8 mouse cellular contexts compared by ENCODE assay signal in genomic region chr11:96969280-96969722, GRCm38 (mm10). TPM values are rescaled to one million over a fixed set of nuclear protein-coding genes. Genes with fewer than 3 reads are reported as not detected.
DNase-seq lines count a peak whose midpoint lies in the region; ATAC-seq and TF ChIP-seq lines count a peak whose summit lies in the region.

No protein-coding gene starts in this region.

- peak overlapping the region; percentile 16 for H3K9ac ChIP-seq in lung, embryonic 16.5 days (ENCODE audit: low read length)
- H3K9ac ChIP-seq in intestine, embryonic 14.5 days (ENCODE audit: low read length): no peak overlapping the region; the same call in 1 of the 2 replicates

- H3K36me3 ChIP-seq in lung, embryonic 16.5 days (ENCODE audit: control insufficient read depth, insufficient read depth, low read length): no peaks in the 10 kb centered on the region
- H3K36me3 ChIP-seq in intestine, embryonic 14.5 days (ENCODE audit: control insufficient read depth, insufficient read depth, low read length): no peaks in the 10 kb centered on the region
- no peaks in the 10 kb centered on the region; the same call in 1 of the 2 replicates for H3K36me3 ChIP-seq in small intestine, adult 2 months (ENCODE audit: control insufficient read depth, insufficient read depth, low read length)

- 0 out of 2 replicates have a peak overlapping the region, but pooled peaks have one; percentile 1 for H3K4me2 ChIP-seq in lung, embryonic 16.5 days (ENCODE audit: low read depth, low read length)
- H3K4me2 ChIP-seq in intestine, embryonic 14.5 days (ENCODE audit: low read length): no peak overlapping the region

- peaks cover 38% of the 10 kb centered on the region for H3K4me1 ChIP-seq in lung, embryonic 16.5 days (replicated peaks; ENCODE audit: control insufficient read depth, insufficient read depth, low read length)
- peaks cover 23% of the 10 kb centered on the region for H3K4me1 ChIP-seq in intestine, embryonic 14.5 days (replicated peaks; ENCODE audit: control insufficient read depth, insufficient read depth, low read length)
- peaks cover 20% of the 10 kb centered on the region; the same call in 1 of the 2 replicates for H3K4me1 ChIP-seq in small intestine, adult 2 months (ENCODE audit: control insufficient read depth, insufficient read depth, insufficient read length, low read length)

- TF ChIP-seq CTCF in small intestine, adult 2 months (IDR thresholded peaks at IDR 0.05; ENCODE audit: extremely low read depth, insufficient read length, insufficient replicate concordance, low read depth, low read length): no peak

- 63% methylated on average over 5 of the region's 5 CpGs for WGBS in lung, embryonic 16.5 days
- WGBS in intestine, embryonic 14.5 days: 62% methylated on average over 5 of the region's 5 CpGs
- 56% methylated on average over 5 of the region's 5 CpGs for WGBS in small intestine, adult 2 months

- ATAC-seq in cerebellum, adult (ENCODE audit: insufficient number of reproducible peaks, low FRiP score, low TSS enrichment): no peak
- peak; percentile 23; the same call in 1 of the 2 replicates for ATAC-seq in lung, embryonic 16.5 days (ENCODE audit: low read depth)
- ATAC-seq in intestine, embryonic 14.5 days (replicated peaks; ENCODE audit: low FRiP score, low TSS enrichment, low read depth): no peak
- ATAC-seq in granulocyte monocyte progenitor cell, adult 5-6 weeks (replicated peaks; ENCODE audit: poor library complexity, severe bottlenecking): no peak; the same call in 1 of the 2 replicates

- H3K9me3 ChIP-seq in lung, embryonic 16.5 days (ENCODE audit: control insufficient read depth, low read length): no peaks in the 10 kb centered on the region
- H3K9me3 ChIP-seq in intestine, embryonic 14.5 days (ENCODE audit: control insufficient read depth, low read length): no peaks in the 10 kb centered on the region

- H3K27me3 ChIP-seq in lung, embryonic 16.5 days (ENCODE audit: control insufficient read depth, insufficient read depth, low read depth, low read length): no peaks in the 10 kb centered on the region
- no peaks in the 10 kb centered on the region for H3K27me3 ChIP-seq in intestine, embryonic 14.5 days (replicated peaks; ENCODE audit: control insufficient read depth, insufficient read depth, low read length)
- H3K27me3 ChIP-seq in small intestine, adult 2 months (ENCODE audit: control insufficient read depth, insufficient read depth, low read length): no peaks in the 10 kb centered on the region

- H3K27ac ChIP-seq in lung, embryonic 16.5 days (ENCODE audit: low read length): peak overlapping the region; percentile 92
- peak overlapping the region; percentile 68 for H3K27ac ChIP-seq in intestine, embryonic 14.5 days (ENCODE audit: low read depth)
- peak overlapping the region; percentile 83 for H3K27ac ChIP-seq in small intestine, adult 2 months (ENCODE audit: insufficient read depth, low read depth, low read length)

- no peak for TF ChIP-seq POLR2A in small intestine, adult 2 months (IDR thresholded peaks at IDR 0.05; ENCODE audit: low read depth, low read length)

- peak; percentile 65 for DNase-seq in cerebellum, adult 11-12 months
- no peak for DNase-seq in lung, postnatal 14 days
- DNase-seq in intestine, embryonic 14.5 days (ENCODE audit: low spot score): no peak
- DNase-seq in adrenal gland, postnatal 4 days (ENCODE audit: low spot score in 2 of 2): no peak

- no peak overlapping the region for H3K4me3 ChIP-seq in lung, embryonic 16.5 days (ENCODE audit: low read length)
- H3K4me3 ChIP-seq in intestine, embryonic 14.5 days (ENCODE audit: low read depth, low read length): no peak overlapping the region
- no peak overlapping the region for H3K4me3 ChIP-seq in small intestine, adult 2 months (ENCODE audit: low read depth, low read length)

RNA-seq across cellular contexts. Expression of gene Sp2, which starts 13.5 kb away (rescaled TPM):
- polyA plus RNA-seq in lung, embryonic 16.5 days (2015; fragmentation: Nextera tagmentation; extraction: Ambion mirVana): 18.5 and 22.2 TPM in 2 replicates
- polyA plus RNA-seq in intestine, embryonic 14.5 days (2014; fragmentation: Nextera tagmentation; extraction: Ambion mirVana): 18.6 and 18.7 TPM in 2 replicates
- polyA plus RNA-seq in small intestine, adult 2 months (2012; rRNA removed): 11.0 and 20.1 TPM in 2 replicates
- total RNA-seq in adrenal gland, postnatal 4 days (2021): 10 to 100 TPM; 23.3 to 26.0 TPM
- total RNA-seq in granulocyte monocyte progenitor cell, adult 5-6 weeks (2014; fragmentation: Nextera tagmentation): 19.8 and 22.3 TPM in 2 replicates
- 2.2 and 2.8 TPM in 2 replicates for total RNA-seq in granulocyte monocyte progenitor cell, adult 5-6 weeks (2017)

RNA-seq across cellular contexts. Expression of gene Pnpo, which starts 25.5 kb away (rescaled TPM):
- 28.1 and 35.4 TPM in 2 replicates for polyA plus RNA-seq in lung, embryonic 16.5 days (2015; fragmentation: Nextera tagmentation; extraction: Ambion mirVana)
- polyA plus RNA-seq in intestine, embryonic 14.5 days (2014; fragmentation: Nextera tagmentation; extraction: Ambion mirVana): 40.9 and 44.1 TPM in 2 replicates
- 28.4 and 44.6 TPM in 2 replicates for polyA plus RNA-seq in small intestine, adult 2 months (2012; rRNA removed)
- 10 to 100 TPM; 27.5 to 35.0 TPM for total RNA-seq in adrenal gland, postnatal 4 days (2021)
- total RNA-seq in granulocyte monocyte progenitor cell, adult 5-6 weeks (2014; fragmentation: Nextera tagmentation): 30.1 and 31.9 TPM in 2 replicates
- total RNA-seq in granulocyte monocyte progenitor cell, adult 5-6 weeks (2017): 35.0 and 42.1 TPM in 2 replicates

RNA-seq across cellular contexts. Expression of gene Prr15l, which starts 41.4 kb away (rescaled TPM):
- 50.5 and 60.2 TPM in 2 replicates for polyA plus RNA-seq in lung, embryonic 16.5 days (2015; fragmentation: Nextera tagmentation; extraction: Ambion mirVana)
- polyA plus RNA-seq in intestine, embryonic 14.5 days (2014; fragmentation: Nextera tagmentation; extraction: Ambion mirVana): 56.8 and 62.5 TPM in 2 replicates
- 56.6 and 137 TPM in 2 replicates for polyA plus RNA-seq in small intestine, adult 2 months (2012; rRNA removed)
- 1 to 10 TPM in 1 of 2 experiments, under 1 TPM in 1; 0.28 to 7.8 TPM for total RNA-seq in adrenal gland, postnatal 4 days (2021)
- total RNA-seq in granulocyte monocyte progenitor cell, adult 5-6 weeks (2014; fragmentation: Nextera tagmentation): not detected in 2 replicates
- 0.67 TPM in 1 of 2 replicates, not detected in the other for total RNA-seq in granulocyte monocyte progenitor cell, adult 5-6 weeks (2017)

RNA-seq across cellular contexts. Expression of gene Sp6, which starts 43.9 kb away (rescaled TPM):
- polyA plus RNA-seq in lung, embryonic 16.5 days (2015; fragmentation: Nextera tagmentation; extraction: Ambion mirVana): 0.59 and 0.62 TPM in 2 replicates
- not detected in 2 replicates for polyA plus RNA-seq in intestine, embryonic 14.5 days (2014; fragmentation: Nextera tagmentation; extraction: Ambion mirVana)
- 0.13 and 0.22 TPM in 2 replicates for polyA plus RNA-seq in small intestine, adult 2 months (2012; rRNA removed)
- under 1 TPM; 0.42 TPM for total RNA-seq in adrenal gland, postnatal 4 days (2021)
- 0.26 and 0.37 TPM in 2 replicates for total RNA-seq in granulocyte monocyte progenitor cell, adult 5-6 weeks (2014; fragmentation: Nextera tagmentation)
- total RNA-seq in granulocyte monocyte progenitor cell, adult 5-6 weeks (2017): not detected in 2 replicates

RNA-seq across cellular contexts. Expression of gene Cdk5rap3, which starts 53.0 kb away (rescaled TPM):
- polyA plus RNA-seq in lung, embryonic 16.5 days (2015; fragmentation: Nextera tagmentation; extraction: Ambion mirVana): 67.5 and 70.6 TPM in 2 replicates
- 64.2 and 70.1 TPM in 2 replicates for polyA plus RNA-seq in intestine, embryonic 14.5 days (2014; fragmentation: Nextera tagmentation; extraction: Ambion mirVana)
- 23.2 and 33.1 TPM in 2 replicates for polyA plus RNA-seq in small intestine, adult 2 months (2012; rRNA removed)
- 10 to 100 TPM; 71.6 to 74.7 TPM for total RNA-seq in adrenal gland, postnatal 4 days (2021)
- 53.6 and 66.7 TPM in 2 replicates for total RNA-seq in granulocyte monocyte progenitor cell, adult 5-6 weeks (2014; fragmentation: Nextera tagmentation)
- 68.4 and 68.9 TPM in 2 replicates for total RNA-seq in granulocyte monocyte progenitor cell, adult 5-6 weeks (2017)
